Mouse (Mus musculus): Measurements from ENCODE around the gene Akap13.

DNA sequence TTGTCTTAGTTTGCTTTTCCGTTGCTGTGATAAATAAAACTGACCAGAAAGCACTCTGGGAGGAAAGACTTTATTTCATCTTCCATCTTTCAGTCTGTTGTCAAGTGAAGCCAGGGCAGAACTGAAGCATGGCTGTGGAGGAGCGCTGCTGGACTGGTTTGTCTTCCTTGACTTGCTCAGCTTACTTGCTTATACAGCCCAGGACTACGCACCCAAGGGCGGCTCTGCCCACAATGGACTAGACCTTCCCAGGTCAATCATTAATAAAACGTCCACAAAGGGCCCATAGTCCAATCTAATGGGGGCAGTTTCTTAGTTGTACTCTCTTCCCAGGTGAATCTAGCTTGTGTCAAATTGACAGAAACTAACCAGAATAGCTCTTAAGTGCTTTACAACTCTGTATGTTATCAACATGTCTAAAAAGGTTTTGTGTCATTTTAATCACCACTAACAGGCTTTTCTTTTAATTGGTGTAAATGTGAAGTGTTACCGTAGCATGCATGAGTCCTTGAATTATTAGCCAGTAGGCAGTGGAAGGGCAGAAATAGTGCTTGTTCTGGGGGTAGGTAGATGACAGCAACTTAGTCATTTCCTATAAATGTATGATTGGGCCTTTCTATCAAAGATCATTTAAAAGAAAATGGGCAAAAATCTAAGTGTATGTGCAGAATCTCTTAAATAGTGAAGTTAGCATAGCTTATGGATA, 25.5 kb downstream of the Akap13 start:
- TF ChIP-seq CTCF (IDR thresholded peaks at IDR 0.05; ENCODE audit: low read depth) (no peak), EP300 (IDR thresholded peaks at IDR 0.05; ENCODE audit: low read depth) (no peak)
